Mouse (Mus musculus) heart, adult 2 months (tissue): ENCODE measurements at regions not wholly inside any gene's neighbourhood (a gene's known extent, or its start where the extent isn't known, plus 50 kb on each side); places are given as distances from the start of the nearest gene placed in this dataset.

Experiments
- DNase-seq, 2 experiments: peaks; one replicate each; pipeline ENCODE4 v3.0.0; 2021
- H3K27ac ChIP-seq: fragments of 200-600 bp; 2 replicates; pipeline ENCODE4 v1.8.1; 2022
- H3K27me3 ChIP-seq: fragments of 200-500 bp; 2 replicates; pipeline ENCODE4 v1.6.1; 2012; ENCODE audit warnings: mild to moderate bottlenecking, low read length, inconsistent platforms, mixed read lengths; ENCODE audit not compliant: control insufficient read depth, insufficient read depth
- H3K36me3 ChIP-seq: fragments of 200-500 bp; 2 replicates; pipeline ENCODE4 v1.6.1; 2012; ENCODE audit warnings: low read length, inconsistent platforms; ENCODE audit not compliant: control insufficient read depth, insufficient read depth
- H3K4me1 ChIP-seq: fragments of 200-500 bp; 2 replicates; pipeline ENCODE4 v1.6.1; 2011; ENCODE audit warnings: low read length; ENCODE audit not compliant: control insufficient read depth, insufficient read depth
- H3K4me3 ChIP-seq: fragments of 200-600 bp; 2 replicates; pipeline ENCODE4 v1.8.1; 2022
- H3K79me2 ChIP-seq: fragments of 200-500 bp; replicated peaks from 2 replicates; pipeline ENCODE4 v1.6.1; 2012; ENCODE audit warnings: mild to moderate bottlenecking, inconsistent platforms, low read length, moderate library complexity, mixed read lengths; ENCODE audit not compliant: control insufficient read depth, insufficient read depth
- H3K9ac ChIP-seq: fragments of 200-500 bp; 2 replicates; pipeline ENCODE4 v1.6.1; 2012; ENCODE audit warnings: low read depth, mild to moderate bottlenecking, control low read depth, inconsistent platforms, low read length, mixed read lengths
- CTCF ChIP-seq: fragments of 200-600 bp; IDR thresholded peaks from 2 replicates; pipeline ENCODE4 v1.8.1; 2022; ENCODE audit warnings: antibody characterized with exemption, mild to moderate bottlenecking, moderate library complexity
- EP300 ChIP-seq: fragments of 200-500 bp; IDR thresholded peaks from 2 replicates; pipeline ENCODE4 v1.6.1; 2011; ENCODE audit warnings: low read depth, low read length, control low read depth; ENCODE audit not compliant: insufficient read depth
- POLR2A ChIP-seq: fragments of 200-500 bp; IDR thresholded peaks from 2 replicates; pipeline ENCODE4 v1.6.1; 2011; ENCODE audit warnings: mild to moderate bottlenecking, low read depth, low read length, control low read depth; ENCODE audit not compliant: insufficient read depth
- WGBS: fragments of 180-500 bp; shearing (Covaris S2); methylation state at CpG from one replicate; pipeline ENCODE4 v1.1.7; 2018; 5-methylcytosine and 5-hydroxymethylcytosine counted together
- intact Hi-C: fragments of 180-260 bp; cut with DNase I; formaldehyde crosslinking; loops from one replicate; pipeline ENCODE4 v1.15.1; 2025

- Histone ChIP-seq H3K27ac (no peak overlapping the region), H3K27me3 (0 out of 2 replicates have a peak, but pooled peaks cover 3% of the 10 kb centered on the region), H3K4me1 (no peaks in the 10 kb centered on the region), H3K9ac (no peak overlapping the region), H3K79me2 (no peaks in the 10 kb centered on the region), H3K36me3 (no peaks in the 10 kb centered on the region), H3K4me3 (no peak overlapping the region)
- intact Hi-C loops, result no loop called here
- 83% methylated on average over 7 of the region's 7 CpGs for WGBS
- TF ChIP-seq EP300 (no peak), POLR2A (no peak), CTCF (no peak)
- DNase-seq, result no peak
Observed at GRCm38 (mm10) chr8:26513001-26513400, 393.7 kb downstream of the Gm45692 start.

DNA sequence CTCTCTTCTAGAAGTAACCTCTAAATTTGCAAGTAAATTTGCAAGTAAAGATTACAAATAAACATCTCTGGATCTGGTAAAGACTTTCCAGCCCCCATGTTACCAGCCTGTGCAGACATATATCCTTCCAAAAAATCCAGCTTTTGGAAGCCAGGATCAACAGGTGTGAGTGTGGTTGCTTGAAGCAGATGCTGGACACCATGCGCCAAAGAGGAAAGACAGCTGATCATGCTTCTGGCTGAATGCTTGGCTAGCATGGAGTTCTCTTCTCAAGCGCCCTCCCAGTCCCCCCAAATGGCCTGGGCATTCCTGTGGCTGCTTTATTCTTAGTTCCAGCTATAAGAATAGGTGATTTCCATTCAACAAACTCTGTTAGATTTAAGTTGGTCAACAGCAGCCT lies 404.9 kb downstream of the Gm45692 start:
- intact Hi-C loops, result no loop called here
- no peaks in the 10 kb centered on the region for H3K79me2 ChIP-seq
- no peaks in the 10 kb centered on the region for H3K27me3 ChIP-seq
- 77% methylated on average over 2 of the region's 2 CpGs for WGBS
- no peaks in the 10 kb centered on the region for H3K4me1 ChIP-seq
- no peak for DNase-seq
- no peak for TF ChIP-seq CTCF
- no peak for TF ChIP-seq POLR2A
- no peak for TF ChIP-seq EP300
- H3K9ac ChIP-seq, result no peak overlapping the region
- no peaks in the 10 kb centered on the region for H3K36me3 ChIP-seq
- H3K27ac ChIP-seq, result no peak overlapping the region
- no peak overlapping the region for H3K4me3 ChIP-seq

GRCm38 (mm10) chr8:26526474-26527185 lies 407.3 kb downstream of the Gm45692 start:
- no peak for DNase-seq
- Histone ChIP-seq H3K4me3 (no peak overlapping the region), H3K27ac (no peak overlapping the region), H3K27me3 (no peaks in the 10 kb centered on the region), H3K4me1 (no peaks in the 10 kb centered on the region), H3K36me3 (no peaks in the 10 kb centered on the region), H3K79me2 (no peaks in the 10 kb centered on the region), H3K9ac (no peak overlapping the region)
- TF ChIP-seq CTCF (no peak), POLR2A (no peak), EP300 (no peak)
- intact Hi-C loops, result no loop called here
- 53% methylated on average over 10 of the region's 10 CpGs for WGBS

DNA sequence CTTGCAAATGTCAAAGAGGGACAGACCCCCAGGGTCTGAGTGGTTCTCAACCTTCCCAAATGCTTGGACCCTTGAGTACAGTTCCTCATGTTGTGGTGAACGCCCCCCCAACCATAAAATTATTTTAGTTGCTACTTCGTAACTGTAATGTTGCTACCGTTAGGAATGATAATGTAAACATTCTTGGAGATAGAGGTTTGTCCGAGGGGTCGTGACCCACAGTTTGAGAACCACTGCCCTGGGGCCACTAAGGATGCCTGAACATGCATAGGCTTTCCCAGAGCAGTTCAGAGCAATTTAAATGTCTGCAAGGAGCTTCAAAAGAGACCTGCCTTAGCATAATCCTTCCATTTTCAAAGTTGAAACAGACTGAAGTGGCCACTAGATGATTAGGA lies 407.8 kb downstream of the Gm45692 start:
- no peak overlapping the region for H3K9ac ChIP-seq
- H3K4me1 ChIP-seq, result no peaks in the 10 kb centered on the region
- H3K27me3 ChIP-seq, result no peaks in the 10 kb centered on the region
- H3K79me2 ChIP-seq, result no peaks in the 10 kb centered on the region
- no peak overlapping the region for H3K4me3 ChIP-seq
- TF ChIP-seq EP300 (no peak), CTCF (no peak), POLR2A (no peak)
- intact Hi-C loops, result no loop called here
- DNase-seq, result no peak
- 65% methylated on average over 5 of the region's 5 CpGs for WGBS
- H3K27ac ChIP-seq, result no peak overlapping the region
- H3K36me3 ChIP-seq, result no peaks in the 10 kb centered on the region

- Histone ChIP-seq H3K36me3 (no peaks in the 10 kb centered on the region), H3K27me3 (no peaks in the 10 kb centered on the region), H3K79me2 (no peaks in the 10 kb centered on the region), H3K27ac (no peak overlapping the region), H3K4me3 (no peak overlapping the region), H3K9ac (no peak overlapping the region), H3K4me1 (no peaks in the 10 kb centered on the region)
- intact Hi-C loops, result no loop called here
- no peak for DNase-seq
- WGBS, result 87% methylated on average over 8 of the region's 8 CpGs
- no peak for TF ChIP-seq EP300
Observed at GRCm38 (mm10) chr8:26529921-26530320, 410.6 kb downstream of the Gm45692 start.

GRCm38 (mm10) chr8:26533444-26534421 lies 414.4 kb downstream of the Gm45692 start:
- intact Hi-C loops, result no loop called here
- no peaks in the 10 kb centered on the region for H3K4me1 ChIP-seq
- no peak overlapping the region for H3K9ac ChIP-seq
- WGBS, result 42% methylated on average over 22 of the region's 22 CpGs
- no peak for TF ChIP-seq POLR2A
- TF ChIP-seq EP300, result no peak
- no peak for TF ChIP-seq CTCF
- no peaks in the 10 kb centered on the region for H3K27me3 ChIP-seq
- no peak overlapping the region for H3K4me3 ChIP-seq
- H3K27ac ChIP-seq, result no peak overlapping the region
- DNase-seq, result peak in 1 of 2 experiments; percentile 9
- H3K79me2 ChIP-seq, result no peaks in the 10 kb centered on the region
- H3K36me3 ChIP-seq, result no peaks in the 10 kb centered on the region
